Mouse (Mus musculus) lung, adult 2 months (tissue): ENCODE results near the gene Tas2r116. TPM values are rescaled to one million over a fixed set of nuclear protein-coding genes. Genes with fewer than 3 reads are reported as not detected.

Experiments used
- DNase-seq: peaks from one replicate; pipeline ENCODE4 v3.0.0; 2022
- H3K4me1 ChIP-seq: fragments of 200-500 bp; 2 replicates; pipeline ENCODE4 v1.6.1; 2011; ENCODE audit warnings: low read length; ENCODE audit not compliant: control insufficient read depth, insufficient read depth
- H3K4me3 ChIP-seq: fragments of 200-500 bp; replicated peaks from 2 replicates; pipeline ENCODE3; 2011; ENCODE audit warnings: low read depth, mild to moderate bottlenecking, control low read depth, low read length; ENCODE audit errors: extremely low read depth
- CTCF ChIP-seq: fragments of 200-500 bp; IDR thresholded peaks from 2 replicates; pipeline ENCODE4 v1.5.1; 2011; ENCODE audit warnings: mild to moderate bottlenecking, low read length, control low read depth; ENCODE audit not compliant: insufficient read depth
- POLR2A ChIP-seq: fragments of 200-500 bp; IDR thresholded peaks from 2 replicates; pipeline ENCODE4 v1.6.1; 2011; ENCODE audit warnings: low read depth, mild to moderate bottlenecking, control low read depth, low read length, borderline replicate concordance; ENCODE audit errors: extremely low read depth
- WGBS: fragments of 180-500 bp; shearing (Covaris S2); methylation state at CpG from one replicate; pipeline ENCODE4 v1.1.7; 2018; 5-methylcytosine and 5-hydroxymethylcytosine counted together
- polyA plus RNA-seq: library from polyadenylated mRNA; depleted of rRNA; stranded (reverse); fragments of >200 nt; gene quantifications from 2 replicates; pipeline ENCODE4 v1.2.3, GENCODE M21; 2012; rRNA removed

The Tas2r116 gene
- polyA plus RNA-seq: not detected in 2 replicates

GRCm38 (mm10) chr6:132855138-132855537 lies at the start of gene Tas2r116:
Tas2r116 (plus strand) TSS chr6:132855438.
- no peak within 1 kb of the TSS for H3K4me3 ChIP-seq
- no peaks in the 10 kb centered on the region for H3K4me1 ChIP-seq
- no peak for DNase-seq
- no peak for TF ChIP-seq POLR2A
- no peak for TF ChIP-seq CTCF
- WGBS: 73% methylated on average over 1 of the region's 1 CpGs

- whole genome bisulfite sequencing: 66% methylated on average over 1 of the region's 1 CpGs
- no peak within 1 kb of the TSS for H3K4me3 ChIP-seq
- H3K4me1 ChIP-seq: no peaks in the 10 kb centered on the region
- DNase-seq: no peak
- no peak for TF ChIP-seq POLR2A
- no peak for TF ChIP-seq CTCF
Observed at GRCm38 (mm10) chr6:132846842-132847241, 8.4 kb upstream of the Tas2r116 start, which contains the start of gene Tas2r123. Tas2r123 (plus strand) TSS chr6:132847142.

GRCm38 (mm10) chr6:132867708-132868107 lies 12.5 kb downstream of the Tas2r116 start, which contains the start of gene Tas2r110:
Tas2r110 (plus strand) TSS chr6:132868008.
- no peak within 1 kb of the TSS for H3K4me3 ChIP-seq
- no peak for TF ChIP-seq POLR2A
- no peak for DNase-seq
- H3K4me1 ChIP-seq: no peaks in the 10 kb centered on the region

- 58% methylated on average over 1 of the region's 1 CpGs for WGBS
- H3K4me3 ChIP-seq: no peak within 1 kb of the TSS
- TF ChIP-seq POLR2A (no peak), CTCF (no peak)
- no peaks in the 10 kb centered on the region for H3K4me1 ChIP-seq
- no peak for DNase-seq
Observed at GRCm38 (mm10) chr6:132892711-132893110, 37.5 kb downstream of the Tas2r116 start, which contains the start of gene Tas2r113. Tas2r113 (plus strand) TSS chr6:132893011.

Other genes with a start within 250 kb of the Tas2r116 start
- not detected in 2 replicates for gene A630073D07Rik, start 203.9 kb upstream of the Tas2r116 start, polyA plus RNA-seq
- gene Tas2r120, start 198.5 kb upstream of the Tas2r116 start, polyA plus RNA-seq: not detected in 2 replicates
- gene Tas2r121, start 154.4 kb upstream of the Tas2r116 start, polyA plus RNA-seq: not detected in 2 replicates
- not detected in 2 replicates for gene Tas2r122, start 143.5 kb upstream of the Tas2r116 start, polyA plus RNA-seq
- not detected in 2 replicates for gene Tas2r115, start 117.4 kb upstream of the Tas2r116 start, polyA plus RNA-seq
- gene Tas2r124, start 100.7 kb upstream of the Tas2r116 start, polyA plus RNA-seq: not detected in 2 replicates
- not detected in 2 replicates for gene Tas2r102, start 93.3 kb upstream of the Tas2r116 start, polyA plus RNA-seq
- not detected in 2 replicates for gene Tas2r136, start 77.3 kb upstream of the Tas2r116 start, polyA plus RNA-seq
- not detected in 2 replicates for gene Tas2r117, start 52.6 kb upstream of the Tas2r116 start, polyA plus RNA-seq
- not detected in 2 replicates for gene Tas2r123, start 8.3 kb upstream of the Tas2r116 start, polyA plus RNA-seq
- not detected in 2 replicates for gene Tas2r110, start 12.6 kb downstream of the Tas2r116 start, polyA plus RNA-seq
- not detected in 2 replicates for gene Tas2r113, start 37.6 kb downstream of the Tas2r116 start, polyA plus RNA-seq
- not detected in 2 replicates for gene Tas2r125, start 54.2 kb downstream of the Tas2r116 start, polyA plus RNA-seq
- gene Tas2r129, start 95.7 kb downstream of the Tas2r116 start, polyA plus RNA-seq: not detected in 2 replicates
- not detected in 2 replicates for gene Tas2r131, start 102.5 kb downstream of the Tas2r116 start, polyA plus RNA-seq
- not detected in 2 replicates for gene Tas2r109, start 125.5 kb downstream of the Tas2r116 start, polyA plus RNA-seq
- not detected in 2 replicates for gene Tas2r103, start 181.7 kb downstream of the Tas2r116 start, polyA plus RNA-seq
- not detected in 2 replicates for gene Tas2r140, start 200.4 kb downstream of the Tas2r116 start, polyA plus RNA-seq
- gene Smim10l1, start 249.5 kb downstream of the Tas2r116 start, polyA plus RNA-seq: 83.0 and 140 TPM in 2 replicates